Mouse (Mus musculus) CH12.LX (cell line): ENCODE results near the gene Olfr554. TPM values are rescaled to one million over a fixed set of nuclear protein-coding genes. Genes with fewer than 3 reads are reported as not detected.
"Not testable (repeated sequence)": the region's sequence is repeated elsewhere in the genome, so short reads cannot be mapped to it uniquely, and the experiment has no call there.

Experiments
- DNase-seq: peaks from one replicate; pipeline ENCODE4 v3.0.0-alpha.2; 2013; ENCODE audit errors: extremely low read depth
- H3K27ac ChIP-seq: 2 replicates; pipeline ENCODE4 v1.5.1; 2012; ENCODE audit warnings: low read depth, mild to moderate bottlenecking, control low read depth, moderate library complexity; ENCODE audit not compliant: insufficient read depth
- H3K27me3 ChIP-seq: replicated peaks from 2 replicates; pipeline ENCODE3; 2012; ENCODE audit warnings: inconsistent platforms
- H3K36me3 ChIP-seq, 2 experiments: replicated peaks in 1 of 2; 2 replicates each; pipeline versions ENCODE3 to v1.6.1; 2012; ENCODE audit warnings: inconsistent platforms in 1 of 2, low read length in 1 of 2, mild to moderate bottlenecking in 1 of 2, mixed read lengths in 1 of 2, moderate library complexity in 1 of 2; ENCODE audit not compliant: control insufficient read depth in 1 of 2, insufficient read depth in 1 of 2
- H3K4me1 ChIP-seq, 2 experiments: 2 replicates each; pipeline ENCODE4 v1.6.1; 2012; ENCODE audit warnings: inconsistent platforms in 1 of 2, moderate library complexity in 1 of 2; ENCODE audit not compliant: insufficient read depth in 2 of 2, control insufficient read depth in 1 of 2
- H3K4me2 ChIP-seq: 2 replicates; pipeline ENCODE4 v1.6.1; 2012; ENCODE audit warnings: low read depth, mild to moderate bottlenecking, control low read depth; ENCODE audit not compliant: poor library complexity, insufficient read depth, severe bottlenecking
- H3K4me3 ChIP-seq, 3 experiments: fragments of 150-350 bp in 1 of 3; sonication (generic) in 1 of 3; replicated peaks in 1 of 3; 2 replicates each; pipeline versions ENCODE3 to v1.5.1; 2011 to 2012; ENCODE audit warnings: low read depth in 2 of 3, low read length in 2 of 3, mild to moderate bottlenecking in 2 of 3, moderate library complexity in 2 of 3, control low read depth in 1 of 3, improper control_type of control experiment in 1 of 3, inconsistent platforms in 1 of 3, mixed read lengths in 1 of 3; ENCODE audit not compliant: poor library complexity in 1 of 3
- H3K79me2 ChIP-seq: replicated peaks from 2 replicates; pipeline ENCODE4 v1.6.1; 2012; ENCODE audit warnings: mild to moderate bottlenecking, moderate library complexity; ENCODE audit not compliant: control insufficient read depth, poor library complexity, insufficient read depth, severe bottlenecking; ENCODE audit errors: extremely low read depth
- H3K9ac ChIP-seq: 2 replicates; pipeline ENCODE4 v1.6.1; 2012; ENCODE audit warnings: low read depth, mild to moderate bottlenecking, control low read depth, moderate library complexity; ENCODE audit not compliant: insufficient read depth
- H3K9me3 ChIP-seq: replicated peaks from 2 replicates; pipeline ENCODE3; 2012; ENCODE audit warnings: low read length, inconsistent platforms, mixed read lengths
- BHLHE40 ChIP-seq: IDR thresholded peaks from 2 replicates; pipeline ENCODE4 v1.6.1; 2011; ENCODE audit warnings: mild to moderate bottlenecking, low read depth, low read length, improper control_type of control experiment
- CHD1 ChIP-seq: IDR thresholded peaks from 2 replicates; pipeline ENCODE4 v1.6.1; 2012; ENCODE audit warnings: low read depth, low read length, improper control_type of control experiment, inconsistent platforms
- CHD2 ChIP-seq: IDR thresholded peaks from 2 replicates; pipeline ENCODE4 v1.6.1; 2011; ENCODE audit warnings: low read length, improper control_type of control experiment
- CTCF ChIP-seq, 2 experiments: IDR thresholded peaks in 1 of 2; conservative IDR thresholded peaks in 1 of 2; 2 replicates each; pipeline ENCODE4 v1.5.1; 2011 to 2012; ENCODE audit warnings: low read depth in 2 of 2, low read length in 2 of 2, improper control_type of control experiment in 1 of 2, inconsistent platforms in 1 of 2, mild to moderate bottlenecking in 1 of 2, moderate library complexity in 1 of 2
- E2F4 ChIP-seq: IDR thresholded peaks from 2 replicates; pipeline ENCODE4 v1.6.1; 2011; ENCODE audit warnings: low read depth, low read length, improper control_type of control experiment; ENCODE audit not compliant: insufficient replicate concordance
- ELF1 ChIP-seq: IDR thresholded peaks from 2 replicates; pipeline ENCODE4 v1.6.1; 2014; ENCODE audit warnings: low read depth, mild to moderate bottlenecking, inconsistent platforms, low read length, improper control_type of control experiment
- EP300 ChIP-seq: IDR thresholded peaks from 2 replicates; pipeline ENCODE4 v1.6.1; 2011; ENCODE audit warnings: low read length, improper control_type of control experiment
- ETS1 ChIP-seq: conservative IDR thresholded peaks from 2 replicates; pipeline ENCODE4 v1.6.1; 2012; ENCODE audit warnings: low read depth, mild to moderate bottlenecking, inconsistent platforms, low read length, improper control_type of control experiment, moderate library complexity
- HCFC1 ChIP-seq: IDR thresholded peaks from 2 replicates; pipeline ENCODE4 v1.6.1; 2012; ENCODE audit warnings: low read depth, mild to moderate bottlenecking, inconsistent platforms, low read length, improper control_type of control experiment
- KAT2A ChIP-seq: IDR thresholded peaks from 2 replicates; pipeline ENCODE4 v1.6.1; 2012; ENCODE audit warnings: low read length, improper control_type of control experiment, inconsistent platforms; ENCODE audit not compliant: insufficient replicate concordance
- MAFK ChIP-seq: IDR thresholded peaks from 2 replicates; pipeline ENCODE4 v1.6.1; 2011; ENCODE audit warnings: low read length, improper control_type of control experiment; ENCODE audit not compliant: insufficient replicate concordance
- MAX ChIP-seq: IDR thresholded peaks from 2 replicates; pipeline ENCODE4 v1.6.1; 2011; ENCODE audit warnings: low read length, improper control_type of control experiment
- MEF2A ChIP-seq: IDR thresholded peaks from 2 replicates; pipeline ENCODE4 v1.6.1; 2014; ENCODE audit warnings: low read depth, mild to moderate bottlenecking, inconsistent platforms, low read length, improper control_type of control experiment, borderline replicate concordance
- MXI1 ChIP-seq: IDR thresholded peaks from 2 replicates; pipeline ENCODE4 v1.6.1; 2011; ENCODE audit warnings: mild to moderate bottlenecking, low read depth, low read length, improper control_type of control experiment
- MYC ChIP-seq: IDR thresholded peaks from 2 replicates; pipeline ENCODE4 v1.6.1; 2011; ENCODE audit warnings: low read depth, mild to moderate bottlenecking, improper control_type of control experiment, low read length
- POLR2AphosphoS2 ChIP-seq: IDR thresholded peaks from 2 replicates; pipeline ENCODE4 v1.6.1; 2011; ENCODE audit warnings: low read depth, low read length, improper control_type of control experiment
- SIN3A ChIP-seq: IDR thresholded peaks from 2 replicates; pipeline ENCODE4 v1.6.1; 2012; ENCODE audit warnings: low read length, improper control_type of control experiment, inconsistent platforms
- TBP ChIP-seq: conservative IDR thresholded peaks from 2 replicates; pipeline ENCODE4 v1.6.1; 2011; ENCODE audit warnings: low read depth, low read length, improper control_type of control experiment
- UBTF ChIP-seq: IDR thresholded peaks from 2 replicates; pipeline ENCODE4 v1.6.1; 2012; ENCODE audit warnings: low read depth, mild to moderate bottlenecking, inconsistent platforms, low read length, improper control_type of control experiment, moderate library complexity
- USF1 ChIP-seq: IDR thresholded peaks from 2 replicates; pipeline ENCODE4 v1.6.1; 2014; ENCODE audit warnings: low read depth, mild to moderate bottlenecking, inconsistent platforms, low read length, improper control_type of control experiment
- ZC3H11A ChIP-seq: IDR thresholded peaks from 2 replicates; pipeline ENCODE4 v1.6.1; 2012; ENCODE audit warnings: low read depth, mild to moderate bottlenecking, inconsistent platforms, low read length, improper control_type of control experiment
- ZKSCAN1 ChIP-seq: IDR thresholded peaks from 2 replicates; pipeline ENCODE4 v1.6.1; 2012; ENCODE audit warnings: low read depth, inconsistent platforms, low read length, improper control_type of control experiment, borderline replicate concordance
- ZNF384 ChIP-seq: IDR thresholded peaks from 2 replicates; pipeline ENCODE4 v1.6.1; 2012; ENCODE audit warnings: low read depth, low read length, improper control_type of control experiment, inconsistent platforms
- dilution Hi-C: fragments of 300-500 bp; cut with MboI; formaldehyde crosslinking; loops from 2 replicates; pipeline ENCODE4 v1.14.3; 2020; ENCODE audit warnings: low sequenced_read_pairs; ENCODE audit not compliant: extremely low pct_unique_long_range_greater_than_20kb, extremely low pct_ligation_motif_present
- in situ Hi-C: fragments of 300-500 bp; cut with MboI; formaldehyde crosslinking; loops from 3 replicates; pipeline ENCODE4 v1.14.3; 2019; ENCODE audit warnings: low sequenced_read_pairs, low pct_ligation_motif_present, low pct_unique_long_range_greater_than_20kb, mixed read lengths
- polyA plus RNA-seq: library from polyadenylated mRNA; unstranded; fragments of >175 nt; gene quantifications from 2 replicates; pipeline ENCODE4 v1.2.1, GENCODE M21; 2012; ENCODE audit warnings: low read depth; ENCODE audit not compliant: insufficient read length
- total RNA-seq, 2 experiments: library from RNA; depleted of rRNA; stranded (reverse); fragments of 300-350 nt in 1 of 2; fragments of >200 nt in 1 of 2; gene quantifications; 2 replicates each; pipeline ENCODE4 v1.2.3; 2012 to 2014

The Olfr554 gene
- total and polyA plus RNA-seq, 3 experiments: not detected

DNA sequence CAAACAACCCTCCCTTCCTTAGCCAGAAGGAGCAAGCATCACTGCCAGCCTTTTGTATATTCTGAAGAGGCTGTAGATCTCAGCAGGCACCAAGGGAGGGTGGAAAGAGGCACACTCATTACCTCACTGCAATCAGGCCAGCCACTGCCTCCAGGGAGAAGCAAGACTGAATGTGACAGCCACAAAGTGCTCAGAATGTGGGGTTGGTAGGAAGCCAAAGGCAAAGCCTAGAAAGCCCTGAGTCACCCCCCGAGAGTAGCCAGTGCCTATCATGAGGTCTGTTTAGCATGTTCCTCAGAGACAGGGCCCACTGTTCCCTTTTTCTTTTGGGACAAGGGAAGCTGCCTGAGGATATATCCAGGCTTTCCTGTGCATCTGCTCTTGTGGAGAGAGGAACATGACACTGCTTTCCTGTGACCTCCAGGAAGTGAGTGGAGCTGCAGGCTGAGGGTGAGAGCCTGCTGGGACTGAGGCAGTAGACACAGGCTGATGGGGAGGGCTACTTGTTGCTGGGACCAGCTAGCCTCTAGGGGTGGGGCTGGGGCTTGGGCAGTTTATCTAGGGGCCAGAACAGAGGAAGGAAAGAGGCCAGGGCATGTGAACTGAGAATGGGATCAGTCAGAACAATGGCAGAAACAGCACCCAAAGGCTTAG is 40.7 kb upstream of the Olfr554 start, which contains the start of gene Olfr552:
Gene Olfr552, plus strand, starts transcription at position 393 of the 654 bp plus-strand sequence.
- no peaks in the 10 kb centered on the region for H3K79me2 ChIP-seq
- H3K4me1 ChIP-seq: peaks cover 0 to 8% of the 10 kb centered on the region in 2 experiments; a peak in 1 of 4 replicates
- H3K36me3 ChIP-seq: no peaks in the 10 kb centered on the region
- H3K27ac ChIP-seq: no peak within 1 kb of the TSS
- H3K4me3 ChIP-seq: no peak within 1 kb of the TSS
- dilution Hi-C loops: no loop called here
- DNase-seq: peak; percentile 6
- no peak within 1 kb of the TSS for H3K9ac ChIP-seq
- H3K9me3 ChIP-seq: no peaks in the 10 kb centered on the region
- TF ChIP-seq MXI1 (no peak), USF1 (no peak), ZNF384 (no peak)
- in situ Hi-C loops: no loop called here
- H3K27me3 ChIP-seq: no peaks in the 10 kb centered on the region
- no peak within 1 kb of the TSS for H3K4me2 ChIP-seq

DNA sequence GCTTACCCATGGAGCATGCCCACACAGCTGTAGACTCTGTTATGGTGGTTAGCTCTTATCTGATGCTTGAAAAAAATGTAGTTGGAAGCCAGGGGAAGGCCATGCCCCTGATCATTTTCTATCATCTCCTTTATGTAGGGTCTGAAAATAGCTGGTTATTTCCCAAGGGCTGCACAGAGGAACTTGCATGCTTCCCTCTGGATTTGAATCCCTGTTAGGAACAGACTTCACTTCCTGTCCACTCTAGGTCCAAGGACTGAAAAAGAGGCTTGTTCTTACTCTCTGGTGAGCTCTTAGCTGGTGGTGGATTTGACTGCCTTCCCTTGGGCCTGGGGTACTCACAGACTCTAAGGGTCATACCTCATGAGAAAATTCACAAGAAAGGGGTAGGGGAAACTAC is 20.1 kb upstream of the Olfr554 start, which contains the start of gene Olfr553:
Gene Olfr553, minus strand, starts transcription at position 101 of the 400 bp plus-strand sequence.
- dilution Hi-C loops: no loop called here
- H3K9ac ChIP-seq: no peak within 1 kb of the TSS
- no peaks in the 10 kb centered on the region for H3K36me3 ChIP-seq
- H3K9me3 ChIP-seq: no peaks in the 10 kb centered on the region
- no peaks in the 10 kb centered on the region for H3K79me2 ChIP-seq
- no peaks in the 10 kb centered on the region for H3K27me3 ChIP-seq
- no peak within 1 kb of the TSS for H3K4me3 ChIP-seq
- in situ Hi-C loops: no loop called here
- no peak within 1 kb of the TSS for H3K4me2 ChIP-seq
- no peak for TF ChIP-seq TBP
- TF ChIP-seq POLR2AphosphoS2: no peak
- no peak for TF ChIP-seq HCFC1
- no peak for TF ChIP-seq KAT2A
- no peak for TF ChIP-seq ETS1
- TF ChIP-seq MYC: no peak
- no peak for TF ChIP-seq MAFK
- no peak for TF ChIP-seq CHD2
- TF ChIP-seq MEF2A: no peak
- TF ChIP-seq, all 38 proteins: peak for 0
- no peaks in the 10 kb centered on the region for H3K4me1 ChIP-seq
- H3K27ac ChIP-seq: no peak within 1 kb of the TSS
- no peak for DNase-seq

DNA sequence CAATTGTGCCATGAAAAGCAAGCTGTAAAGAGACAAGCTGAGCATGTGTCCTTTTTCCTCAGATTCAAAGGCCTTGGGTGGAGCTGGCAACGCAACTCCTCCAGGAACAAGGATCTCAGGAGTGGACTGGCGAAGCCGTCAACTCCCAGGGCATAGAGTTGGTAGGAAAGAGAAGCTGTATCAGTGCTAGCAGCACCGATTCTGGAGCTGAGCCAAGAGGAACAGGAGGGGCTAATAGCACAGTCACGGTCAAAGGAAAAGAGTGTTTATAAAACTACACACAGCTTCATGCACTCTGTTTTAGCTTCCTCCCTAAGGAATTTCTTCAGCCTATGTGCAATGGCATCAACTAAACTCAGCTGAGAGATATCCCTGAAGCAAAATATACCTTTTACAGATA is 18.6 kb upstream of the Olfr554 start:
- dilution Hi-C loops: no loop called here
- in situ Hi-C loops: no loop called here

DNA sequence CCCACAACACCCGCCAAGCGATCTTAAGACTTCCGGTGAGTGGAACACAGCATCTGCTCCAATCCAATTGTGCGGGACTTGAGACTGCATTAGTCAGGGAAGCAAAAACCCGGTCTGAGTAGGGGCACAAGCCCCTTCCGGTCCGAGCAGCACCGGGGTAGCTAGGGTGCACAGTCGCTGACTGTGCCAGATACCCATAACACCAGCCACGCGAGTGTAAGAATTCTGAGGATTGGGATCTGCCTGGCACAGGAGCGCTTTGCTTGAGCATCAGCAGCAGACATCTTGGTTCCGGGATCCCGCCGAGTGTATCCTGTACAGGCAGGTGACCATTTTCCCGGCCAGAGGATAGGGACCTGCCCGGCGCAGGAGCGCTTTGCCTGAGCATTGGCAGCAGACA is 17.9 kb upstream of the Olfr554 start:
- H3K36me3 ChIP-seq, dilution Hi-C loops, H3K79me2 ChIP-seq, H3K9me3 ChIP-seq, in situ Hi-C loops, H3K4me3 ChIP-seq, DNase-seq, H3K4me2 ChIP-seq, H3K27me3 ChIP-seq, H3K9ac ChIP-seq, H3K4me1 ChIP-seq, H3K27ac ChIP-seq: not testable (repeated sequence)

More for the DNA sequence above, 18.6 kb upstream of the Olfr554 start:
- H3K4me1 ChIP-seq: no peaks in the 10 kb centered on the region
- H3K27me3 ChIP-seq: no peaks in the 10 kb centered on the region
- H3K4me2 ChIP-seq: no peak overlapping the region
- no peak overlapping the region for H3K27ac ChIP-seq
- TF ChIP-seq EP300 (no peak), CHD1 (no peak), BHLHE40 (no peak), TBP (no peak), ETS1 (no peak), HCFC1 (no peak), CHD2 (no peak), ZKSCAN1 (no peak), ELF1 (no peak), SIN3A (no peak), POLR2AphosphoS2 (no peak), MAX (no peak), MAFK (no peak), E2F4 (no peak), UBTF (no peak), ZC3H11A (no peak), CTCF (conservative IDR thresholded peaks at IDR 0.05 in 1 of 2, IDR thresholded peaks at IDR 0.05 in 1 of 2; ENCODE audit: low read depth in 2 of 2, low read length in 2 of 2) (no peak)
- no peak for DNase-seq
- no peaks in the 10 kb centered on the region for H3K79me2 ChIP-seq
- no peak overlapping the region for H3K4me3 ChIP-seq
- no peaks in the 10 kb centered on the region for H3K9me3 ChIP-seq
- H3K36me3 ChIP-seq: no peaks in the 10 kb centered on the region
- no peak overlapping the region for H3K9ac ChIP-seq
